Mouse (Mus musculus): ENCODE data around the gene Pax8. TPM values are rescaled to one million over a fixed set of nuclear protein-coding genes. Genes with fewer than 3 reads are reported as not detected.
A peak's percentile ranks its signal among the peaks of the same experiment; 100 is the strongest.

The Pax8 gene
- total RNA-seq, 2 experiments from 2014 or later, result not detected

- DNase-seq (ENCODE audit: extremely low spot score in 1 of 2, low spot score in 2 of 2), result no peak
- intact Hi-C loops (cut with DNase I), result no loop called here
- Histone ChIP-seq H3K4me3 (no peak overlapping the region), H3K27ac (no peak overlapping the region)
- TF ChIP-seq CTCF (IDR thresholded peaks at IDR 0.05), result no peak
These were observed 47.3 kb downstream of the Pax8 start for GRCm38 (mm10) chr2:24427866-24428675.

GRCm38 (mm10) chr2:24425630-24426029 is 49.8 kb downstream of the Pax8 start:
- no peak for DNase-seq (ENCODE audit: extremely low spot score in 1 of 2, low spot score in 2 of 2)
- intact Hi-C loops (cut with DNase I), result no loop called here
- Histone ChIP-seq H3K4me3 (no peak overlapping the region), H3K27ac (no peak overlapping the region)
- TF ChIP-seq CTCF (IDR thresholded peaks at IDR 0.05), result no peak

- no peak overlapping the region for H3K4me3 ChIP-seq
- intact Hi-C loops (cut with DNase I), result no loop called here
- no peak overlapping the region for H3K27ac ChIP-seq
- DNase-seq (ENCODE audit: extremely low spot score in 1 of 2, low spot score in 2 of 2), result no peak
- TF ChIP-seq CTCF (IDR thresholded peaks at IDR 0.05), result no peak
These were observed 52.6 kb downstream of the Pax8 start for GRCm38 (mm10) chr2:24422815-24423214.

- no peak for TF ChIP-seq CTCF (IDR thresholded peaks at IDR 0.05)
- intact Hi-C loops (cut with DNase I), result no loop called here
- no peak for DNase-seq (ENCODE audit: extremely low spot score in 1 of 2, low spot score in 2 of 2)
- Histone ChIP-seq H3K4me3 (no peak overlapping the region), H3K27ac (no peak overlapping the region)
These were observed 54.1 kb downstream of the Pax8 start for GRCm38 (mm10) chr2:24421211-24421863.

GRCm38 (mm10) chr2:24417564-24417963 is 57.8 kb downstream of the Pax8 start:
- Histone ChIP-seq H3K27ac (no peak overlapping the region), H3K4me3 (no peak overlapping the region)
- DNase-seq (ENCODE audit: extremely low spot score in 1 of 2, low spot score in 2 of 2), result no peak
- TF ChIP-seq CTCF (IDR thresholded peaks at IDR 0.05), result no peak
- intact Hi-C loops (cut with DNase I), result no loop called here

DNA sequence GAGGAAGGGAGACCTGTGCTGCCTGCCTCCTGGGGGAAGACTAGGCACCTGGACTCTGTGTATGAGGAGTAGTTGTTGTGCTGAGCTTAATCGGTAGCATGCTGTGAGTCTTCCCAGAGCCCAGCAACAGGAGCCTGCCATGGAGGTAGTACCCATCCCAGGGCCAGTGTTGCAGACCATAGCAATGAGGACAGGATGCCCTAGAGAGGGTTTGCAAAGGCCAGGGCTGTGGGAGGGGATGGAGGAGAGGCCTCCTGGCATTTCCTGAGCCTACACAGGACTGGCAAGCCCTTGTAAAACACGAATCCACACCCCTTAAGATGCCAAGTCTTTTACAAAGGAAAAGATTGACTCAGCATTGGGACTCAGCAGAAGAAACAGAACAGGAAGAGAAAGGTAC is 58.3 kb downstream of the Pax8 start:
- intact Hi-C loops (cut with DNase I), result no loop called here
- no peak for TF ChIP-seq CTCF (IDR thresholded peaks at IDR 0.05)
- no peak for DNase-seq (ENCODE audit: extremely low spot score in 1 of 2, low spot score in 2 of 2)

GRCm38 (mm10) chr2:24416668-24417067 is 58.7 kb downstream of the Pax8 start:
- DNase-seq (ENCODE audit: extremely low spot score in 1 of 2, low spot score in 2 of 2), result no peak
- H3K4me3 ChIP-seq, result no peak overlapping the region
- TF ChIP-seq CTCF (IDR thresholded peaks at IDR 0.05), result no peak
- H3K27ac ChIP-seq, result no peak overlapping the region
- intact Hi-C loops (cut with DNase I), result no loop called here

More for the DNA sequence above, 58.3 kb downstream of the Pax8 start:
- H3K4me3 ChIP-seq, result no peak overlapping the region
- H3K27ac ChIP-seq, result no peak overlapping the region

- H3K27ac ChIP-seq, result no peak overlapping the region
- no peak overlapping the region for H3K4me3 ChIP-seq
- intact Hi-C loops (cut with DNase I), result no loop called here
- DNase-seq (ENCODE audit: extremely low spot score in 1 of 2, low spot score in 2 of 2), result no peak
- TF ChIP-seq CTCF (IDR thresholded peaks at IDR 0.05), result no peak
These were observed 61.7 kb downstream of the Pax8 start for GRCm38 (mm10) chr2:24413677-24414076.

GRCm38 (mm10) chr2:24413172-24413571 is 62.2 kb downstream of the Pax8 start:
- intact Hi-C loops (cut with DNase I), result no loop called here
- TF ChIP-seq CTCF (IDR thresholded peaks at IDR 0.05), result no peak

DNA sequence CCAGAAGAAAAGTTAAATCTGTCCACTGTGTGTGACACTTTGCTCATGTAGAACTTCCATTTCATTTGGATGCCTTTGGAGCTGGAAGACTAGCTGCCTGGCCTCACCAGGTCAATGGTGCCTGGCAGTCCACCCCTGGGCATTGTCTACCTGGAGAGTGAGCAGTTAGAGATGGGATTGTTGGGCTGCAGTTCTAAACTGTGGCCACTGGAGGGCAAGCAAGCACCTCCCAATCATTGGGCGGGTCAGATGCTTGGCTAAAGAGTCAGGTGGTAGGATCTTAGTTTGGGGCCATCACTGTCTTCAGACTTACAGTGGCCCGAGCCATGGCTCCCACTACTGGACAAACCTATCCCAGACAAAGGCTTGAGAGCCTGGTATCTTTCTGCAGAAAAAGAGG is 66.2 kb downstream of the Pax8 start:
- Histone ChIP-seq H3K4me3 (no peak overlapping the region), H3K27ac (no peak overlapping the region)
- intact Hi-C loops (cut with DNase I), result loop anchor here (1.0 to 5.0 kb wide), 2 partner anchors 159 to 348 kb away; no protein-coding TSS in a partner anchor
- peak; percentile 92 for TF ChIP-seq CTCF (IDR thresholded peaks at IDR 0.05)
- DNase-seq (ENCODE audit: extremely low spot score in 1 of 2, low spot score in 2 of 2), result peak; percentile 67 to 78

More at GRCm38 (mm10) chr2:24413172-24413571, 62.2 kb downstream of the Pax8 start:
- DNase-seq (ENCODE audit: extremely low spot score in 1 of 2, low spot score in 2 of 2), result no peak
- Histone ChIP-seq H3K27ac (no peak overlapping the region), H3K4me3 (no peak overlapping the region)

DNA sequence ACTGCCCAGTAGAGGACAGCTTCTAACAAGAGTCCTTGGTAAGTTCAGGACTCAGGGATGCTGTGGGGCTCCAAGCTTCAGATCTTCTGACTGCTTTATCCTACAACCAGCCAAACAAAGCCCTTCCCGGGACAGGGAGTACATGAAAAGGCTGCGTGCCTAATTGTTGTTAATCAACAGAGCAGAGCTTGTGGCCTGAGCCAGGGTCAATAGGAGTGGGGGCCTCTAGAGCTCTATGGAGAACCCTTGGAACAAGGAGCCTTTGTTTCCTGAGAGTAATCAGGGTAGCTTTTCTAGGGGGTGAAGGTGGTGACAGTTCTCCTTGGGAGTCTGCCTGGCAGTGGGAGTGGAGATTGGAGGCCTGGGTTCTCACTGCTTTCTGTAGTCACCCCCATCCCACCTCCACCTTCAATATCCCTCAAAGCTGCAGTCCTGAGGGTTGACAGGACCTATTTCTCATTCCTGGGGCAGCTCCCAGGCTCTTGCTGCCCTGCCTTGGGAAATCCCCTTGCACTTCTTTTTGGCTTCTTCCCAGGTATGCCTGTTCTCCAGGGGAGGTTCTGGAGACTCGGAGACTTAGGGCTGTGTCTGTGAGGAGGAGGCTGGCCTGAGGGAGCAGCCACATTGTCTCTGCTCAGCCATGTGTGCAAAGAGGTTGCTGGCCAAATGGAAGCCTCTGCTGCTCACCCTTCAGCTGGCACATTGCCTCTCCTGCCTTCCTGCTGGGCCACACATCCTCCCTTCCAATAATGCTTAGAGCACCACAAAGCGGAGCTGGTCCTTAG is 67.5 kb downstream of the Pax8 start:
- H3K27ac ChIP-seq, result no peak overlapping the region
- H3K4me3 ChIP-seq, result no peak overlapping the region
- intact Hi-C loops (cut with DNase I), result loop anchor here (5.0 kb wide), 1 partner anchor 349 kb away; no protein-coding TSS in a partner anchor
- DNase-seq (ENCODE audit: extremely low spot score in 1 of 2, low spot score in 2 of 2), result no peak
- TF ChIP-seq CTCF (IDR thresholded peaks at IDR 0.05), result no peak

Measured in left cerebral cortex, adult 2 months (tissue).